Mouse (Mus musculus): ENCODE data around the gene Rpl39l. TPM values are rescaled to one million over a fixed set of nuclear protein-coding genes. Genes with fewer than 3 reads are reported as not detected.
"Not testable (repeated sequence)": the region's sequence is repeated elsewhere in the genome, so short reads cannot be mapped to it uniquely, and the experiment has no call there.

The Rpl39l gene
- polyA plus RNA-seq (2014; fragmentation: Nextera tagmentation; extraction: Ambion mirVana), result not detected in 2 replicates

GRCm38 (mm10) chr16:10170005-10170404 is at the start of gene Rpl39l:
Gene Rpl39l, plus strand, starts transcription at chr16:10170226.
- Histone ChIP-seq H3K9me3 (ENCODE audit: control insufficient read depth, low read length) (no peaks in the 10 kb centered on the region), H3K36me3 (ENCODE audit: control insufficient read depth, insufficient read depth, low read length) (no peaks in the 10 kb centered on the region)
- WGBS, result 87% methylated on average over 22 of the region's 22 CpGs

DNA sequence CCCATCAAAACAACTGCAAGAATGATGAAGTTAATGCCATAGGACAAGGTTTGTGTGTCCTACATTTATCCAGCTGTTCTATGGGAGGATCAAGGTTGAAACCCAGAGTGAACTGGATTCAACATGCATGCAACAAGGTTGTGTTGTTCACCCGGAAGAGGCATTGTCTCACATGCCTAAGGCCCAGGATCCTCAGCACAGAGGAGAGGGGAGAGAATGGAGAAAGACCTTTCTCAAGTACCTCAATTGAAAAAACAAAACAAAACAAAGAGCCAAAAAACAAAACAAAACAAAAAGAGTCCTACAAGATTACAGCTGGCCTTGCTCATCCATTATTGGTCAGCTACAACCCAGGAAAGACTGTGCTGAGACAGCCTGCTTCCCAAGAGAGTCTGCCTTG is 42.4 kb upstream of the Rpl39l start:
- Histone ChIP-seq H3K9me3 (ENCODE audit: control insufficient read depth, low read length) (no peaks in the 10 kb centered on the region), H3K27me3 (ENCODE audit: control insufficient read depth, insufficient read depth, low read length) (no peaks in the 10 kb centered on the region), H3K4me2 (ENCODE audit: low read depth, low read length) (no peak overlapping the region), H3K27ac (ENCODE audit: low read depth, low read length) (no peak overlapping the region), H3K36me3 (ENCODE audit: control insufficient read depth, insufficient read depth, low read length) (no peaks in the 10 kb centered on the region), H3K4me1 (ENCODE audit: control insufficient read depth, insufficient read depth, low read length) (no peaks in the 10 kb centered on the region), H3K9ac (replicated peaks; ENCODE audit: low read depth, low read length) (no peak overlapping the region), H3K4me3 (ENCODE audit: low read depth, low read length) (no peak overlapping the region)
- 86% methylated on average over 1 of the region's 1 CpGs for WGBS
- no peak for ATAC-seq (ENCODE audit: low read depth)

More at GRCm38 (mm10) chr16:10170005-10170404, at the start of gene Rpl39l:
- Histone ChIP-seq H3K9ac (replicated peaks; ENCODE audit: low read depth, low read length) (no peak within 1 kb of the TSS), H3K4me2 (ENCODE audit: low read depth, low read length) (no peak within 1 kb of the TSS), H3K4me3 (ENCODE audit: low read depth, low read length) (no peak within 1 kb of the TSS), H3K27me3 (ENCODE audit: control insufficient read depth, insufficient read depth, low read length) (no peaks in the 10 kb centered on the region), H3K4me1 (ENCODE audit: control insufficient read depth, insufficient read depth, low read length) (no peaks in the 10 kb centered on the region), H3K27ac (ENCODE audit: low read depth, low read length) (no peak within 1 kb of the TSS)
- ATAC-seq (ENCODE audit: low read depth), result no peak

- Histone ChIP-seq H3K4me3 (ENCODE audit: low read depth, low read length) (no peak overlapping the region), H3K9ac (replicated peaks; ENCODE audit: low read depth, low read length) (no peak overlapping the region), H3K4me2 (ENCODE audit: low read depth, low read length) (no peak overlapping the region), H3K27me3 (ENCODE audit: control insufficient read depth, insufficient read depth, low read length) (no peaks in the 10 kb centered on the region), H3K27ac (ENCODE audit: low read depth, low read length) (no peak overlapping the region), H3K36me3 (ENCODE audit: control insufficient read depth, insufficient read depth, low read length) (no peaks in the 10 kb centered on the region), H3K4me1 (ENCODE audit: control insufficient read depth, insufficient read depth, low read length) (no peaks in the 10 kb centered on the region), H3K9me3 (ENCODE audit: control insufficient read depth, low read length) (no peaks in the 10 kb centered on the region)
- WGBS, result 76% methylated on average over 2 of the region's 2 CpGs
- no peak for ATAC-seq (ENCODE audit: low read depth)
Observed at GRCm38 (mm10) chr16:10129052-10129911, 40.7 kb upstream of the Rpl39l start.

- 81% methylated on average over 2 of the region's 2 CpGs for WGBS
- H3K27me3 ChIP-seq (ENCODE audit: control insufficient read depth, insufficient read depth, low read length), result no peaks in the 10 kb centered on the region
- H3K4me3 ChIP-seq (ENCODE audit: low read depth, low read length), result no peak overlapping the region
- H3K27ac ChIP-seq (ENCODE audit: low read depth, low read length), result no peak overlapping the region
- H3K4me2 ChIP-seq (ENCODE audit: low read depth, low read length), result no peak overlapping the region
- H3K9me3 ChIP-seq (ENCODE audit: control insufficient read depth, low read length), result no peaks in the 10 kb centered on the region
- no peak for ATAC-seq (ENCODE audit: low read depth)
- no peaks in the 10 kb centered on the region for H3K36me3 ChIP-seq (ENCODE audit: control insufficient read depth, insufficient read depth, low read length)
- no peak overlapping the region for H3K9ac ChIP-seq (replicated peaks; ENCODE audit: low read depth, low read length)
- H3K4me1 ChIP-seq (ENCODE audit: control insufficient read depth, insufficient read depth, low read length), result no peaks in the 10 kb centered on the region
Observed at GRCm38 (mm10) chr16:10143166-10143565, 26.9 kb upstream of the Rpl39l start.

DNA sequence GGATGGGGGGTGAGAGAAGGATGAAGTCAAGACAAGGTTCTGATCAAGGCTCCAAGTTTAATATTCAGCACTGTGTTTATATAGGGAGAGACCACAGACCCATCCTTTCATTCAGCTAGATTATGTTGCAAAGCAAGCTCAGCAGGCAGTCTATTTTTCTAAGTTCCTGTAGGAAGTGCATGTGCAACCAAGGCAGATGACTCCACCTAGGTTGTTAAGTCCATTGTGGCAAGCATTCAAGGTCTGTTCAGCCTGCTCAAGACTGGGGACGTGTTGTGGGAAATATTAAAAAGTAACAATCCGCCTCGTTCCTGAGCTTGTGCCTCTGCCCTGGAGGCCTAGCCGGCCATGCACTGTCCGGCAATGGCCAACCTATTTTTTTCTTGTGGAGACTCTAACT is 22.6 kb upstream of the Rpl39l start:
- Histone ChIP-seq H3K27ac (ENCODE audit: low read depth, low read length) (no peak overlapping the region), H3K9ac (replicated peaks; ENCODE audit: low read depth, low read length) (no peak overlapping the region), H3K4me1 (ENCODE audit: control insufficient read depth, insufficient read depth, low read length) (no peaks in the 10 kb centered on the region), H3K36me3 (ENCODE audit: control insufficient read depth, insufficient read depth, low read length) (no peaks in the 10 kb centered on the region), H3K27me3 (ENCODE audit: control insufficient read depth, insufficient read depth, low read length) (no peaks in the 10 kb centered on the region), H3K9me3 (ENCODE audit: control insufficient read depth, low read length) (no peaks in the 10 kb centered on the region), H3K4me3 (ENCODE audit: low read depth, low read length) (no peak overlapping the region), H3K4me2 (ENCODE audit: low read depth, low read length) (no peak overlapping the region)
- no peak for ATAC-seq (ENCODE audit: low read depth)
- whole genome bisulfite sequencing, result 96% methylated on average over 5 of the region's 5 CpGs

DNA sequence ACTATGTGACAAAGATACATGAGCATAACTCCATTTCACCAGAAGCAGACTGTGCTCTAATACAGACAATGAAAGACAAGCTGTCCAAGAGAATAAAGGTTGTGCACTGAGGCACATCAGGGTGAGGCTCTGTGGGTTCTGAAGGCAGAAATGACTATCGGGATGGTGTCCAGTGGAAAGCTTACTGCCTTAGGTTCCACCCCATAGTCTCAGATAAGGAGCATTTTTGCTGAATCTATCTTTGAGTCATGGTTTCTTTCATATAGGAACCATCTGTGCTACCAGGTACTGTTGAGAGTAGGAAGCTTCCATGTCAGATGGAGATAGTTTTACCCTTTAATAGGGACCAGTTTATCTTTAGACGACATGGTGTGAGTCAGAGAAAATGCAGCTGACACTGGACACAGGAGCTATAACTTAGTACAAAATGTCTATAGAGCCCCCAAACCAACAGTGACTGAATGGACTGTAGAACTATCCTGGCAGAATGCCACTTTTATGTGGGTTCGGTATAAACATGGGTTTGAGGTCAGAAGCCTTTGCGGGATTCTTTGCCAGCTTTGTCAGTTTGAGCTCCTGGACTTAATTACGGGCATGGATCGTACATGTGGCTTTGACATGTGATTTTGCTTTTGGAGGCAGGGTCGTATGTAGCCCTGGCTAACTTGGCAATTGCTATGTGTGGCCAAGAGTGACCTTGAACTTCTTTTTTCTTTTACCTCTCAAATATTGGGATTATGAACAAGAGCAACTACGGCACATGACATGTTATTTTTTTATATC is 712 bp upstream of the Rpl39l start:
- no peaks in the 10 kb centered on the region for H3K4me1 ChIP-seq (ENCODE audit: control insufficient read depth, insufficient read depth, low read length)
- H3K27ac ChIP-seq (ENCODE audit: low read depth, low read length), result no peak overlapping the region
- H3K9ac ChIP-seq (replicated peaks; ENCODE audit: low read depth, low read length), result no peak overlapping the region
- no peaks in the 10 kb centered on the region for H3K9me3 ChIP-seq (ENCODE audit: control insufficient read depth, low read length)
- H3K4me2 ChIP-seq (ENCODE audit: low read depth, low read length), result no peak overlapping the region
- no peak overlapping the region for H3K4me3 ChIP-seq (ENCODE audit: low read depth, low read length)
- no peak for ATAC-seq (ENCODE audit: low read depth)
- WGBS, result 92% methylated on average over 8 of the region's 8 CpGs
- no peaks in the 10 kb centered on the region for H3K36me3 ChIP-seq (ENCODE audit: control insufficient read depth, insufficient read depth, low read length)
- H3K27me3 ChIP-seq (ENCODE audit: control insufficient read depth, insufficient read depth, low read length), result no peaks in the 10 kb centered on the region

DNA sequence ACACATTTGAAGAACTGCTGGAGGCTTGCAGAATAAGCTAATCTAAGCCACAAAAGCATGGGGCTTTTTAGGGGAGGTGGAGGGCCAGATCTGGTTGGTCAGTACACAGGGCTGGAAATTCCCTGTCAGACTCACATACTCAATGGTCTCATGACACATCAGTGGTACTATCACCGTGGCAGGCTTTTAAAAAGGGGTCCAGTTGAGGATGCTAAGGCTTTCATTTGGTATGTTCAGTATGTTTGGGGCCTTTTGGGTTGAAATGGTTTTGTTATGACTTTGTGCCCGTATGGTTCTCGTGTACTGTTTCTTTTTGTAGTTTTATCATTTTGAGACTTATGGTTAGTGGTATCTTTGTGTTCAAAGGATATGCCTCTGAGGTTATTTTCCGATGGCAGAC is 1.2 kb downstream of the Rpl39l start:
- H3K4me3 ChIP-seq (ENCODE audit: low read depth, low read length), result no peak overlapping the region
- H3K27ac ChIP-seq (ENCODE audit: low read depth, low read length), result no peak overlapping the region
- H3K9ac ChIP-seq (replicated peaks; ENCODE audit: low read depth, low read length), result no peak overlapping the region
- H3K9me3 ChIP-seq (ENCODE audit: control insufficient read depth, low read length), result no peaks in the 10 kb centered on the region
- 95% methylated on average over 4 of the region's 4 CpGs for WGBS
- no peak overlapping the region for H3K4me2 ChIP-seq (ENCODE audit: low read depth, low read length)
- no peaks in the 10 kb centered on the region for H3K27me3 ChIP-seq (ENCODE audit: control insufficient read depth, insufficient read depth, low read length)
- no peaks in the 10 kb centered on the region for H3K4me1 ChIP-seq (ENCODE audit: control insufficient read depth, insufficient read depth, low read length)
- H3K36me3 ChIP-seq (ENCODE audit: control insufficient read depth, insufficient read depth, low read length), result no peaks in the 10 kb centered on the region
- ATAC-seq (ENCODE audit: low read depth), result no peak

GRCm38 (mm10) chr16:10172179-10172820 is 2.3 kb downstream of the Rpl39l start:
- Histone ChIP-seq H3K27ac (ENCODE audit: low read depth, low read length) (no peak overlapping the region), H3K4me3 (ENCODE audit: low read depth, low read length) (no peak overlapping the region), H3K4me2 (ENCODE audit: low read depth, low read length) (no peak overlapping the region), H3K36me3 (ENCODE audit: control insufficient read depth, insufficient read depth, low read length) (no peaks in the 10 kb centered on the region), H3K27me3 (ENCODE audit: control insufficient read depth, insufficient read depth, low read length) (no peaks in the 10 kb centered on the region), H3K9ac (replicated peaks; ENCODE audit: low read depth, low read length) (no peak overlapping the region), H3K4me1 (ENCODE audit: control insufficient read depth, insufficient read depth, low read length) (no peaks in the 10 kb centered on the region), H3K9me3 (ENCODE audit: control insufficient read depth, low read length) (no peaks in the 10 kb centered on the region; the same call in 1 of the 2 replicates)
- no peak for ATAC-seq (ENCODE audit: low read depth)
- WGBS, result 83% methylated on average over 3 of the region's 3 CpGs

DNA sequence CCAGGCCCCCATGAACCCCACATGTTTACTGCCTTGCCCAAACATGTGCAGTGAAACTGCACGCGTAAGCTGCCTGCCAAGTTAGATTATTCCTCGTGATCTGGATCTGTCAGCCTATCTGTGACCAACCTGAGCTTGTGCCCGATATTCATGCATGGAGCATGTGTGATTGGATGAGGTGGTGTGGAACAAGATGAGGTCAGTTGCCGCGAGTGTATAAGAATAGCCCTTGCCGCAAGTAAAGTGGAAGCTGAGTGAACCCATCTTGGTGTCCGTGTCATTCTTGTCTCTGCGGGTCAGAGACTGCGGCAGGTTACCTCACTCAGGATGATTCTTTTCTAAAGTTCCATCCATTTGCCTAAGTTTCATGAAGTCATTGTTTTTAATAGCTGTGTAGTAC is 17.4 kb downstream of the Rpl39l start:
- H3K36me3 ChIP-seq (ENCODE audit: control insufficient read depth, insufficient read depth, low read length); H3K9ac ChIP-seq (replicated peaks; ENCODE audit: low read depth, low read length); H3K27ac ChIP-seq (ENCODE audit: low read depth, low read length); H3K4me1 ChIP-seq (ENCODE audit: control insufficient read depth, insufficient read depth, low read length); H3K27me3 ChIP-seq (ENCODE audit: control insufficient read depth, insufficient read depth, low read length); ATAC-seq (ENCODE audit: low read depth); H3K9me3 ChIP-seq (ENCODE audit: control insufficient read depth, low read length); H3K4me3 ChIP-seq (ENCODE audit: low read depth, low read length); H3K4me2 ChIP-seq (ENCODE audit: low read depth, low read length): not testable (repeated sequence)
- 98% methylated on average over 10 of the region's 10 CpGs for WGBS
